Mouse (Mus musculus) forebrain, embryonic 15.5 days (tissue): ENCODE measurements at regions not wholly inside any gene's neighbourhood (a gene's known extent, or its start where the extent isn't known, plus 50 kb on each side); places are given as distances from the start of the nearest gene placed in this dataset.

Source experiments
- ATAC-seq: fragments of 200-750 bp; cut with Nextera tagmentation; replicated peaks from 2 replicates; pipeline ENCODE4 v1.8.0; 2017; ENCODE audit warnings: mild to moderate bottlenecking, moderate TSS enrichment, moderate library complexity
- H3K27ac ChIP-seq: fragments of 300-500 bp; sonication (generic); replicated peaks from 2 replicates; pipeline ENCODE4 v1.5.1; 2015; ENCODE audit warnings: mild to moderate bottlenecking, inconsistent platforms
- H3K27me3 ChIP-seq: fragments of 300-500 bp; sonication (generic); 2 replicates; pipeline ENCODE4 v1.6.1; 2015; ENCODE audit warnings: inconsistent platforms
- H3K36me3 ChIP-seq: fragments of 300-500 bp; sonication (generic); 2 replicates; pipeline ENCODE4 v1.6.1; 2015; ENCODE audit warnings: mild to moderate bottlenecking, inconsistent platforms
- H3K4me1 ChIP-seq: fragments of 300-500 bp; sonication (generic); 2 replicates; pipeline ENCODE4 v1.6.1; 2015; ENCODE audit warnings: inconsistent platforms
- H3K4me2 ChIP-seq: fragments of 300-500 bp; sonication (generic); replicated peaks from 2 replicates; pipeline ENCODE4 v1.6.1; 2015; ENCODE audit warnings: mild to moderate bottlenecking, inconsistent platforms
- H3K4me3 ChIP-seq: fragments of 300-500 bp; sonication (generic); 2 replicates; pipeline ENCODE4 v1.5.1; 2015; ENCODE audit warnings: mild to moderate bottlenecking, inconsistent platforms
- H3K9ac ChIP-seq: fragments of 300-500 bp; sonication (generic); replicated peaks from 2 replicates; pipeline ENCODE4 v1.6.1; 2015; ENCODE audit warnings: mild to moderate bottlenecking, inconsistent platforms
- H3K9me3 ChIP-seq: fragments of 300-500 bp; sonication (generic); 2 replicates; pipeline ENCODE4 v1.6.1; 2016; ENCODE audit warnings: inconsistent platforms
- WGBS: fragments of 180-500 bp; shearing (Covaris S2); methylation state at CpG from one replicate; pipeline ENCODE4 v1.1.7; 2015; ENCODE audit warnings: mixed read lengths; 5-methylcytosine and 5-hydroxymethylcytosine counted together

DNA sequence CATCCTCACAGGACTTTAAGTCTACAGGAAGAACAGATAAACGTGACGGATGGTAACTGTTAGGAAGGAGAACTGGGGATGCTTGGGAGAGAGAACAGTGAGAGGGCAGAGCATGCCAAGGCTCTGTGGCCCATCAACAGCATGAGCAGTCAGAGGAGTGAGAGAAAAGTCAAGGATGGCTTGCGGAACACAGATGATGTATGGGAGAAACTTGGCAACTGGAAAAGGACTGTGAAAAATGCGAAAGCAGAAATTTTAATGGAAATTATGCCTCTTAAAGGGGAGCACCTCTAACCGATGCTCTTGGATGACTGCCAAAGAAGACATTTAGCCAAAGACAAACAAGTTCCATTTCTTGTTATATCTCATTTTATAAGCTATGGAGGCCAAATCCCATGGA lies 382.6 kb downstream of the Sorl1 start:
- Histone ChIP-seq H3K27me3 (no peaks in the 10 kb centered on the region), H3K9me3 (no peaks in the 10 kb centered on the region), H3K4me1 (peaks cover 21% of the 10 kb centered on the region), H3K27ac (peak overlapping the region; percentile 1; the same call in 1 of the 2 replicates), H3K4me2 (no peak overlapping the region), H3K4me3 (no peak overlapping the region), H3K36me3 (no peaks in the 10 kb centered on the region), H3K9ac (no peak overlapping the region)
- WGBS, result 58% methylated on average over 5 of the region's 5 CpGs
- no peak for ATAC-seq

DNA sequence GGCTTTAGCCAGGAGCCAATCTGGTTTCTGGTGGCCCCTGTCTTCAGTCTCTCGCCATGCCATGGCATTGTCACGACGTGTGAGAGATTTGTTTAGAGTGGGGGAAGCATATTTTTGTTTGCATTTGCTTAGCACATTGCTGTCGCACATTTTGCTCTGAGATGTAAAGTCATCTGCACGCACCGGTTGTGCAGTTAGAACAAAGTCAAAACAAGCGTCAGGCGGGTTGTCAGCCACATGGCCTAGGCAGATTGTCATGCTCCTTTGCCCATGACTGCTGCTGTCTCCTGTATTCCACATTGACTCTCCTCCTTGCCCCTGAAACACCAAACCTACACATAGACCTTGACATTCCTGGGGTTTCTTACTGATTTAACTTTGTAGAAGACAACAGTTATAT lies 383.6 kb downstream of the Sorl1 start:
- 72% methylated on average over 8 of the region's 8 CpGs for WGBS
- H3K36me3 ChIP-seq, result no peaks in the 10 kb centered on the region
- H3K4me3 ChIP-seq, result no peak overlapping the region
- no peaks in the 10 kb centered on the region for H3K9me3 ChIP-seq
- ATAC-seq, result no peak
- peaks cover 26% of the 10 kb centered on the region for H3K4me1 ChIP-seq
- no peak overlapping the region for H3K4me2 ChIP-seq
- no peaks in the 10 kb centered on the region for H3K27me3 ChIP-seq
- no peak overlapping the region for H3K9ac ChIP-seq
- H3K27ac ChIP-seq, result peak overlapping the region; percentile 1; the same call in 1 of the 2 replicates

DNA sequence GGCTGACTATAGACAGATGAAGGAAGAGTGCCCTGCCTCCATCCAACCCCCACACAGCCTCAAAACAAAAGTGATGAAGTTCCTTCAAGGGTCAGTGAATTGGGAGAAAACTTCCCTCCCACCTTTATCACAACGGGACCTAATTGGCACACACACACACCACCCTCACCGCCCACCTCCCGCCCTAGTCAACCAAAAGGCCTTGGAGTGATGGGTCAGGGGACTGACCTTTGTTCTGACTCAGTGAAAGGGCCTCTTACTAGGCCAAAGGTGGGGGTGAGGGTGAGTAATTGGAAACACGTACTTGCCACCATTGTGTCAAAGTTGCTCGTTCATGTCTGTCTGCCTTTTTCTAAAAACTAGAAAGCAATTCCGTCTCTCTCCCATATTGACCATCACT lies 386.4 kb downstream of the Sorl1 start:
- no peaks in the 10 kb centered on the region for H3K27me3 ChIP-seq
- H3K9ac ChIP-seq, result no peak overlapping the region

DNA sequence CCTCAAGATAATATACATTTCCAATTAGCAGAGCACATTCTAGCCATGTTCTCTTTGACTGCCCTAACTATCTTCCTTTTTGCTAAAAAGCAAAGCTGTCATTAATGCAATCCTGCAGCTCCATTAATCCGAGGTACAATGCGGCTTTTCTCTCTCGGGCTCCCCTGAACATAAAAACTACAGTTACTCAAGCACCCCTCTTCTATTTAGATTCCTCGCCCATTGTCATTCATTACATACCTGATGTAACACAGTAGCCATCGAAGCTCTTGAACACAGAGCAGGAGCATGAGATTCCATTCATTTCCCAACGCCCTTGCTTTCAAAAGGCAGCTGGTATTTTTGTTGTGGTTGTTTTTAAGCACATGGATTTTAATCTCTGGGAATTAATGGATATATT lies 387.2 kb downstream of the Sorl1 start:
- ATAC-seq, result peak; percentile 1; the same call in 1 of the 2 replicates

More for the DNA sequence above, 386.4 kb downstream of the Sorl1 start:
- Histone ChIP-seq H3K36me3 (no peaks in the 10 kb centered on the region), H3K27ac (peak overlapping the region; percentile 99), H3K9me3 (no peaks in the 10 kb centered on the region), H3K4me2 (no peak overlapping the region), H3K4me1 (peaks cover 34% of the 10 kb centered on the region), H3K4me3 (no peak overlapping the region)
- WGBS, result 22% methylated on average over 6 of the region's 6 CpGs
- ATAC-seq, result no peak

DNA sequence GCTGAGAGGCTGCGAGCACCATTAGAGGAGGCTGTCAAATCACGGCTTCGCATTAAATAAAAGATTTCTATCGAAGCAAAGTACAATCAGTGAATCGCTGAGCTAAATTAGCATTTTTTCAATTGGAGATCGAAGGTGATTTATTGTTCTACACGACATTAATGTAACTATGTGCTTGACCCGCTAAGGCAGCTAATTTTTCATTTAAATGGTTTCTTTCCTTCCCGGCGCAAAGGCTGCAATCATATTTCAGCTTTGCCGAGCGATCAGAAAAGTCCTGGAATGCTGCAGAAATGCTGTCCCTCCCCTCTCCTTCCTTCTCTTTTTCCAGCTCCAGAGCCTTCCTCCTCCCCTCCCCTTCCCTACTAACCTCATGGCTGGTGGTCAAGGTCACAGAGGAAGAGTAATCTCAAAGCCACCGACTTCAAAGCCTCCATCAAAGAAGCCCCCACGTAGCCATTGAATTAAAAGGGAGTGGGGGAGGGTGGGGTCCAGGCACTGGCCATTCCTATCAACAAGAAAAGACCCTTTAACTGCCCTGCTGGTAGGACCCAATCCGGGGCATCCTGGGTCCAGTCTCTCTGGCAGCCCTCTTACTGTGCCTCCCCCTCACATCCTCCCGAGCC lies 387.8 kb downstream of the Sorl1 start:
- under 1% methylated on average over 16 of the region's 16 CpGs for WGBS
- H3K9me3 ChIP-seq, result no peaks in the 10 kb centered on the region
- peak overlapping the region; percentile 99 for H3K27ac ChIP-seq
- peak overlapping the region; percentile 61 for H3K4me2 ChIP-seq
- H3K27me3 ChIP-seq, result no peaks in the 10 kb centered on the region
- peak overlapping the region; percentile 61 for H3K9ac ChIP-seq
- no peaks in the 10 kb centered on the region for H3K36me3 ChIP-seq
- peak overlapping the region; percentile 40 for H3K4me3 ChIP-seq
- ATAC-seq, result peak; percentile 71
- H3K4me1 ChIP-seq, result peaks cover 30% of the 10 kb centered on the region

More for the DNA sequence above, 387.2 kb downstream of the Sorl1 start:
- Histone ChIP-seq H3K4me1 (peaks cover 34% of the 10 kb centered on the region), H3K27ac (peak overlapping the region; percentile 99), H3K4me3 (peak overlapping the region; percentile 40), H3K9me3 (no peaks in the 10 kb centered on the region), H3K27me3 (no peaks in the 10 kb centered on the region), H3K4me2 (peak overlapping the region; percentile 61), H3K36me3 (no peaks in the 10 kb centered on the region), H3K9ac (peak overlapping the region; percentile 61)
- whole genome bisulfite sequencing, result 6% methylated on average over 6 of the region's 6 CpGs

DNA sequence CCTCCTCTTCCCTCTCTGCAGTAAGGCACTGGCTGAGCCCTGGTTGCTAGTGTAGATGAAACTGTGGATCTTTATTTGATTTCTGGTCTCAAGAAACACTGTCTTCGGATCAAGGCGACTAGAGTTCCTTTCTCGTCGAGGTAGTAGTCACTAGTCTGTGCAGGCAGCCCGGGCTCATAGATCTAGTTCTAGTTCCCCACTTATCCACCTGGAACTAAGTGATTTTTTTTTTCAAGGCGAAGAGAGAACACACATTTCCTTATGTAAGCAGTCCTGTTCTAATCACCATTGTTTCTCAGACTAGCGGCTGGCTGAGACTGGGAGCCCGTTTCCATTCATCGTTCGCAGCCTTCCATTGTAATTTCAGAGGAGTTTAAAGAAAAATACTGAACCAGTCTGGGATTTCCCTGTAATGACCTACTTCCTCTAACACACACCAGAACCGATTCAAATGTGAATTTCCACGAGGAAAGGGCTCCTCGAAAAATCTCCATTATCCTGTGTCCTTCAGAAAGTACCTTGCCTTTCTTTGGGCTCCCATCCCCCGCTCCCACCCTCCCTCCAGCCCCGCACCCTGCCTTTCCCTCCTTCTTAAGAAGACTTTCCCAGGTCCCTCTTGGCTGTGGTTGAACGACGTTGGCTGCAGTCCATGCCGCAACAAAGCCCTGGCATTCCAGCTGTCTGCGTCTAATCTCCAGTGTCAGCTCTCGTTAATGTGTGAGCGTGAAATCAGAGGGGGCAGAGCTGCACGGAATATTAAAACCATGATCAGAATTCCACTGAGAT lies 388.5 kb downstream of the Sorl1 start:
- Histone ChIP-seq H3K4me3 (peak overlapping the region; percentile 40), H3K9ac (peak overlapping the region; percentile 61), H3K27me3 (no peaks in the 10 kb centered on the region), H3K9me3 (no peaks in the 10 kb centered on the region), H3K27ac (peak overlapping the region; percentile 99), H3K4me1 (peaks cover 30% of the 10 kb centered on the region), H3K4me2 (peak overlapping the region; percentile 61), H3K36me3 (no peaks in the 10 kb centered on the region)
- WGBS, result under 1% methylated on average over 22 of the region's 22 CpGs
- ATAC-seq, result peak; percentile 88

DNA sequence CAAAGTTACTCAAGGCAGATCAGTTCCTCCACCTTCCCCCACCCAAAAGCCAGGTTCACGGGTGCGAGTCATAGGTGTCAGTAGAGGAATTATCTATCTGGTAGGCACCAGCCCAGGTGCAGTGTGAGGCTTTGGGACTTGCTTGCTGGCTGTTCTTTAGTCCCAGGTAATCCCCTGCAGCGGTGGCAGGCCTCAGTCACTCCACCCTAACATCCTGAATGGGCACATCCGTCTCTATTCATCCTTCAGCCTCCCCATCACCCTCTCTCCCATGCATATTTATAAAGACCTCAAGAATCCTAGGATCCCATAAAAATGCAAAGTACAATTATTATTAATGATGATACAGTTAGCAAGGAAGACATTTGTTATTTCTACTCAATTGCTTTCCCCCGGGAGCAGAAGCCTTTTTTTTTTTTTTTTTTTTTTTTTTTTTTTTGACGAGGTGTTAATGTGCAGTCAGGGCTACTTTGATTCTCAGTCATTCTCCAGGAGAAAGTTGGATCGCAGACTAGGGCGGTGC lies 389.1 kb downstream of the Sorl1 start:
- ATAC-seq, result no peak
- H3K36me3 ChIP-seq, result no peaks in the 10 kb centered on the region
- 11% methylated on average over 8 of the region's 8 CpGs for WGBS
- peak overlapping the region; percentile 61 for H3K9ac ChIP-seq
- no peaks in the 10 kb centered on the region for H3K9me3 ChIP-seq
- no peaks in the 10 kb centered on the region for H3K27me3 ChIP-seq
- H3K4me2 ChIP-seq, result peak overlapping the region; percentile 61
- peaks cover 30% of the 10 kb centered on the region for H3K4me1 ChIP-seq
- peak overlapping the region; percentile 40 for H3K4me3 ChIP-seq
- H3K27ac ChIP-seq, result peak overlapping the region; percentile 99

DNA sequence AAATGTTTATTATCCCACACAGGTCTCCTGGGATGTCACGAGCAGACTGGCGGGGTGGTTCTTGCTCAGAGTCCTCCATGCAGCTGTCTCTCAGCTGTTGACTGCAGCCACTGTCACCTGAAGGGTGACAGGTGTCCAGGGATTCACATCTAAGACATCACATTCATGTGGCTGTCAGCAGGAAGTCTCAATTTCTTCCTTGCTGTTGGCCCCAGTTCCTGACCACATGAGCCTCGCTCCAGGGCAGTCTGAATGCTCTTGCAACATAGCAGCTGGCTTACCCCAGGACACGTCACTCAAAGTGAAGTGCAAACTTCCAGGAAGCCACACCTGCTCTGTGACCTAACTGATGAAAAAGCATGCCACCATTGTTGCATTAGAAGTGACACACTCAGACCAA lies 402.5 kb downstream of the Sorl1 start:
- Histone ChIP-seq H3K4me2 (no peak overlapping the region), H3K4me1 (no peaks in the 10 kb centered on the region), H3K27ac (no peak overlapping the region), H3K27me3 (no peaks in the 10 kb centered on the region), H3K9me3 (no peaks in the 10 kb centered on the region), H3K9ac (no peak overlapping the region), H3K4me3 (no peak overlapping the region), H3K36me3 (no peaks in the 10 kb centered on the region)
- WGBS, result 84% methylated on average over 4 of the region's 4 CpGs
- ATAC-seq, result no peak

DNA sequence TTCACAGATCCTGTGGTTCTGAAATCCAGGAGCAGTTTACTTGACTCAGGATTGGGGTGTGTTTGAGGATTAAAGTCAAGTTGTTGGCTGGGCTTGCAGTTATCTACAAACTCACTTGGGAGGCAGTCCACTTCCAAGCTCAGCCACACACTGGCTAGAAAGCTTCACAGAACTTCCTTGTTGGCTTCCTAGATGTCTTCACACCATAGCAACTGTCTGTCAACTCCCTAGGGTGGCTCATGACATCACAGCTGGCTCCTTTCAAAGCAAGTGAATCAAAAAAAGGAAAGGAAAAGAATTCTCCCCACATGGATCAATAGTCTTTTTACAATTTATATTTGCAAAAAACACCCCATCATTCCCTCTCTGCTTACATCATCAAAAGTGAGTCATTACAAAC lies 408.9 kb downstream of the Sorl1 start:
- Histone ChIP-seq H3K36me3 (no peaks in the 10 kb centered on the region), H3K27me3 (no peaks in the 10 kb centered on the region), H3K9me3 (no peaks in the 10 kb centered on the region), H3K4me3 (no peak overlapping the region), H3K4me1 (no peaks in the 10 kb centered on the region), H3K4me2 (no peak overlapping the region), H3K9ac (no peak overlapping the region), H3K27ac (no peak overlapping the region)
- ATAC-seq, result no peak

DNA sequence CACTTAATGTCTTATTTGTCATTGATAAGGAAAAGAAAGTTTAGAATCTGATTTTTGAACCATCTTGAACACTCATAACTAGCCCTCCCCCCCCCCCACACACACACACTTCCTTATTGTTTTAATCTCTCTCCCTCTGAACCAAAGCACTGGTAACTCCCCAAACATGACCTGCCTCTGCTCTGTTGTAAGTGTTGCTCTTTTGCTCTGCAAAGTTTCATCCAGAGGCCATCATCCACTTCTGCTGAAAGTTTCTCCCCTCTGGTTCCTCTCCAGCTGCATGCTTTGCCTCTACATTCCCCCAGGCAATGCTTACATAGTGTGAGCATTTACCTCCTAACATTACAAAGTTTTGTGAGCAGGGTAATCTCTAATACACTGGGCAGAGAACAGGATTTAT lies 418.1 kb downstream of the Sorl1 start:
- Histone ChIP-seq H3K9me3 (no peaks in the 10 kb centered on the region), H3K27me3 (no peaks in the 10 kb centered on the region), H3K4me2 (no peak overlapping the region), H3K4me3 (no peak overlapping the region), H3K36me3 (no peaks in the 10 kb centered on the region), H3K4me1 (peaks cover 55% of the 10 kb centered on the region), H3K27ac (peak overlapping the region; percentile 35; the same call in 1 of the 2 replicates), H3K9ac (no peak overlapping the region)
- no peak for ATAC-seq

DNA sequence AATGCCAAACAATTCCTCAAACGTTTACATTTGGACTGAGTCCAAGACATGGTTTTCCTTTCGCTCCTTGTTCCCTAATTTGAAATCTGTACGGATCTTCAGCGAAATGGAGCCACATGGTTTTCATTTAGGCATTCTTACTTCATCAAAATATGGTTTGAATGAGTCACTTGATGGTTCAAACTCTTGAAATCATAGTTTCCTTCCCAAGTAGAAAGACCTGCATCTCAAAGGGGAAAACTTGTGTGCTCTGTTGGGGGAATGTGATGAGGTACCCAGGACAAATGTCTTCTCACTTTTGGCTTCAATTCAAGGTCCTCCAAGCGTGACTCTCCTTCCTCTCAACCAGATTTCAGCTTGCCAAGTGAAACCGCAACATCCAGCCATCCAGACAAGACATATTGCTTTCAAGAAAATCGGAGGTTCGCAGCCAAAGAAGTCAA lies 418.6 kb downstream of the Sorl1 start:
- Histone ChIP-seq H3K4me3 (no peak overlapping the region), H3K4me1 (peaks cover 60% of the 10 kb centered on the region), H3K9me3 (no peaks in the 10 kb centered on the region), H3K4me2 (no peak overlapping the region), H3K27me3 (no peaks in the 10 kb centered on the region), H3K36me3 (no peaks in the 10 kb centered on the region), H3K27ac (peak overlapping the region; percentile 35), H3K9ac (no peak overlapping the region)
- WGBS, result 31% methylated on average over 8 of the region's 8 CpGs
- no peak for ATAC-seq

DNA sequence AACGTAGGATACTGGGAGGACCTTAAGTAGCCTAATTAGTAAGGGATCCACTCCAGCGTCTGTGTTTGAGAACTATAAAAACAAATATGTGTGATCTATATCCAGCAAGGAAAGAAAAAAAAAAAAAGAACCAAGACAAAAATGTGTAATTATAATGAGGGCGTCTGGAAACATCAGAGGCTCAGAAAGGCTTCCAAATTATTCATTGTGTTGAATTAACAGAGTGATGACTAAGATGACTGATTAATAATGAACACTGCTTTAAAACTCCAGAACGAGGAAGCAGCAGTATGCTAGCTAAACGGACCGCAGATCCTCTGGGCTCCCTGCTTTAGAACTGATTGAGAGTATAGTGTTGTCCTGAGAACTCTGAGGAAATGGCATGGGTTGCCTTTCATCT lies 421.0 kb downstream of the Sorl1 start:
- Histone ChIP-seq H3K27me3 (no peaks in the 10 kb centered on the region), H3K36me3 (no peaks in the 10 kb centered on the region), H3K4me1 (peaks cover 81% of the 10 kb centered on the region), H3K9ac (no peak overlapping the region), H3K9me3 (no peaks in the 10 kb centered on the region), H3K4me3 (no peak overlapping the region), H3K27ac (peak overlapping the region; percentile 13; the same call in 1 of the 2 replicates), H3K4me2 (no peak overlapping the region)
- no peak for ATAC-seq
- 30% methylated on average over 6 of the region's 6 CpGs for WGBS
